Mouse (Mus musculus) v-Abl transformed pro-B cells (cell line): ENCODE measurements around the gene Apoa1.

ENCODE experiments used
- in situ Hi-C, 2 experiments: fragments of 400-800 bp; cut with MboI; formaldehyde crosslinking; loops; one replicate each; pipeline ENCODE4 v1.15.1; 2025; ENCODE audit not compliant: unreplicated experiment in 2 of 2

The Apoa1 gene

GRCm38 (mm10) chr9:46214276-46214675 lies 14.1 kb upstream of the Apoa1 start:
- in situ Hi-C loops: loop anchor here in 1 of 2 experiments (25.0 kb wide), 1 partner anchor 777 kb away; the partner anchor contains the start of gene Dscaml1

- in situ Hi-C loops: loop anchor here in 1 of 2 experiments (25.0 kb wide), 1 partner anchor 778 kb away; the partner anchor contains the start of gene Dscaml1
These were observed 13.4 kb upstream of the Apoa1 start for GRCm38 (mm10) chr9:46214946-46215337.

GRCm38 (mm10) chr9:46215338-46216322 lies 12.8 kb upstream of the Apoa1 start:
- in situ Hi-C loops: loop anchor here in 1 of 2 experiments (25.0 kb wide), 1 partner anchor 778 kb away; the partner anchor contains the start of gene Dscaml1

GRCm38 (mm10) chr9:46216744-46217470 lies 11.5 kb upstream of the Apoa1 start:
- in situ Hi-C loops: loop anchor here in 1 of 2 experiments (25.0 kb wide), 1 partner anchor 780 kb away; the partner anchor contains the start of gene Dscaml1

GRCm38 (mm10) chr9:46218176-46218575 lies 10.2 kb upstream of the Apoa1 start:
- in situ Hi-C loops: loop anchor here in 1 of 2 experiments (25.0 kb wide), 1 partner anchor 781 kb away; the partner anchor contains the start of gene Dscaml1

GRCm38 (mm10) chr9:46223090-46223489 lies 5.3 kb upstream of the Apoa1 start:
- in situ Hi-C loops: loop anchor here in 1 of 2 experiments (25.0 kb wide), 1 partner anchor 786 kb away; the partner anchor contains the start of gene Dscaml1

- in situ Hi-C loops: loop anchor here in 1 of 2 experiments (25.0 kb wide), 1 partner anchor 787 kb away; the partner anchor contains the start of gene Dscaml1
These were observed 4.3 kb upstream of the Apoa1 start for GRCm38 (mm10) chr9:46224101-46224500.

GRCm38 (mm10) chr9:46224945-46225660 lies 3.3 kb upstream of the Apoa1 start:
- in situ Hi-C loops: loop anchor here in 1 of 2 experiments (25.0 kb wide), 2 partner anchors 638 to 788 kb away; partner anchors contain the start of gene Dscaml1

- in situ Hi-C loops: loop anchor here in 1 of 2 experiments (25.0 kb wide), 1 partner anchor 640 kb away; no protein-coding TSS in a partner anchor
These were observed 1.2 kb upstream of the Apoa1 start for GRCm38 (mm10) chr9:46227064-46227614.

- in situ Hi-C loops: loop anchor here in 1 of 2 experiments (25.0 kb wide), 1 partner anchor 643 kb away; no protein-coding TSS in a partner anchor
These were observed 1.4 kb downstream of the Apoa1 start for GRCm38 (mm10) chr9:46229573-46230449.

GRCm38 (mm10) chr9:46230450-46230975 lies 2.1 kb downstream of the Apoa1 start:
- in situ Hi-C loops: loop anchor here in 1 of 2 experiments (25.0 kb wide), 1 partner anchor 643 kb away; no protein-coding TSS in a partner anchor

- in situ Hi-C loops: loop anchor here in 1 of 2 experiments (25.0 kb wide), 1 partner anchor 648 kb away; no protein-coding TSS in a partner anchor
These were observed 6.8 kb downstream of the Apoa1 start for GRCm38 (mm10) chr9:46235196-46235595.

GRCm38 (mm10) chr9:46235596-46235648 lies 7.0 kb downstream of the Apoa1 start, which contains the start of gene Apoc3:
Apoc3 (minus strand) TSS chr9:46235636.
- in situ Hi-C loops: loop anchor here in 1 of 2 experiments (25.0 kb wide), 1 partner anchor 648 kb away; no protein-coding TSS in a partner anchor

- in situ Hi-C loops: loop anchor here in 1 of 2 experiments (25.0 kb wide), 1 partner anchor 648 kb away; no protein-coding TSS in a partner anchor
These were observed 7.3 kb downstream of the Apoa1 start for GRCm38 (mm10) chr9:46235649-46236048.

- in situ Hi-C loops: loop anchor here in 1 of 2 experiments (25.0 kb wide), 1 partner anchor 652 kb away; no protein-coding TSS in a partner anchor
These were observed 10.5 kb downstream of the Apoa1 start for GRCm38 (mm10) chr9:46238850-46239249.

GRCm38 (mm10) chr9:46240526-46241153 lies 12.3 kb downstream of the Apoa1 start, which contains the start of gene Apoa4:
Apoa4 (plus strand) TSS chr9:46240696.
- in situ Hi-C loops: loop anchor here in 1 of 2 experiments (10.0 to 25.0 kb wide), 2 partner anchors 326 to 653 kb away; no protein-coding TSS in a partner anchor

- in situ Hi-C loops: loop anchor here in 1 of 2 experiments (10.0 to 25.0 kb wide), 2 partner anchors 327 to 655 kb away; no protein-coding TSS in a partner anchor
These were observed 13.4 kb downstream of the Apoa1 start for GRCm38 (mm10) chr9:46241818-46242217.
